Mouse (Mus musculus): Measurements from ENCODE around the gene Dlgap4. TPM values are rescaled to one million over a fixed set of nuclear protein-coding genes. Genes with fewer than 3 reads are reported as not detected.

Dlgap4 gene
- polyA plus RNA-seq, 1 experiment from 2014 or later: 121 TPM

DNA sequence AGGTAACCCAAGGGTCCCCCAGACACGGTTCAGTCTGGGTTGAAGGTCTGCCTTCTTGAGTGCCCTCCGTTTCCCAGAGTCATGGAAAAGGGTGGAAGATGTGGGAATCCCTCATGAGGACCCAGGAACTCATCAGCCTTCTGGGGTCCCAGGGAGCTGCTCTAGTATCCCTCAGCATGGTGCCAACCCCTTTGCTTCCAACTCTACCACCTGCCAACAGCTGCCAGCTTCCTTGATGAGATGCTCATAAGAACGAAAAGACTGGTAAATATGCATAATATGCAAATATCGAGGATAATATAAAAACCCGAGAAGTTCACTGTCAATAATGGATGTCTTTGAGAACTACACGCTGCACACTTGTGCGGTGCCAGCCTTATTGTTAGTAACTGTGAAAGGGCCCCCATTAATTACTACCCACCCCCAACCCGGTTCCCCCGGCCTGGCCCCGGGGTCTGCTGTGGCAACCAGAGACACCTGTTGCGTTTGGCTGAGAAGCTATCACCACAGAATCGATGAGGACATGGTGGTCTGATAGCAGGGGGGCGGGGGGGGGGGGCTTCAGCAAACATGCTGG, 52.2 kb downstream of the Dlgap4 start:
- 79% methylated on average over 13 of the region's 13 CpGs for WGBS
- Histone ChIP-seq H3K4me2 (ENCODE audit: low read depth, severe bottlenecking) (no peak overlapping the region), H3K4me1 (ENCODE audit: control insufficient read depth, insufficient read depth, low read length) (no peaks in the 10 kb centered on the region), H3K9ac (ENCODE audit: low read length) (no peak overlapping the region), H3K27ac (replicated peaks; ENCODE audit: low read depth, low read length) (no peak overlapping the region), H3K4me3 (ENCODE audit: low read depth, low read length) (no peak overlapping the region), H3K9me3 (ENCODE audit: control insufficient read depth, low read length) (no peaks in the 10 kb centered on the region), H3K27me3 (ENCODE audit: control insufficient read depth, insufficient read depth, low read length) (no peaks in the 10 kb centered on the region; the same call in 1 of the 2 replicates), H3K36me3 (ENCODE audit: control insufficient read depth, insufficient read depth, low read length) (no peaks in the 10 kb centered on the region)
- DNase-seq (ENCODE audit: low spot score) (no peak), ATAC-seq (ENCODE audit: insufficient number of reproducible peaks, low FRiP score, low TSS enrichment, low read depth) (no peak)

DNA sequence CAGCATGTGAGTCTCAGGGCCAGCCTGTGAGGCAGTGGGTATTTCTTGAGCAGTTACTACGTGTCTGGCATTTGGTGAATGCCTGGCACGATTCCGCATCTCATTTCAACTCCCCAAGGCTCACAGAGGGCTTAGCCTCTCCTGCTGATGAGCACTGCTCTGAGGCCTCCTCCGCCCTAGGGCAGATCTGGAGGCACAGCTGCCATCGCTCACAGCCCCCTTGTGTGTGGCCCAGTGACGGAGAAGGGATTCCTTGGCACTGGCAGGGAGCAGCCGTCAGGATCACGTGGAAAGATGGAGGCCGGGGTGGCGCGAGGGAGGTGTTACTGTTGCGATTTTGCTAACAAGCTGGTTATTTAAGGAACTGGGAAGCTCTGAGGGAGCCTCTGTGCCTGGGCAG, 52.7 kb downstream of the Dlgap4 start:
- 53% methylated on average over 12 of the region's 12 CpGs for WGBS
- Histone ChIP-seq H3K27ac (replicated peaks; ENCODE audit: low read depth, low read length) (no peak overlapping the region), H3K36me3 (ENCODE audit: control insufficient read depth, insufficient read depth, low read length) (no peaks in the 10 kb centered on the region), H3K4me2 (ENCODE audit: low read depth, severe bottlenecking) (no peak overlapping the region), H3K9me3 (ENCODE audit: control insufficient read depth, low read length) (no peaks in the 10 kb centered on the region), H3K4me3 (ENCODE audit: low read depth, low read length) (no peak overlapping the region), H3K9ac (ENCODE audit: low read length) (no peak overlapping the region; the same call in 1 of the 2 replicates), H3K27me3 (ENCODE audit: control insufficient read depth, insufficient read depth, low read length) (no peaks in the 10 kb centered on the region; the same call in 1 of the 2 replicates), H3K4me1 (ENCODE audit: control insufficient read depth, insufficient read depth, low read length) (no peaks in the 10 kb centered on the region)
- DNase-seq (ENCODE audit: low spot score) (no peak), ATAC-seq (ENCODE audit: insufficient number of reproducible peaks, low FRiP score, low TSS enrichment, low read depth) (no peak)

DNA sequence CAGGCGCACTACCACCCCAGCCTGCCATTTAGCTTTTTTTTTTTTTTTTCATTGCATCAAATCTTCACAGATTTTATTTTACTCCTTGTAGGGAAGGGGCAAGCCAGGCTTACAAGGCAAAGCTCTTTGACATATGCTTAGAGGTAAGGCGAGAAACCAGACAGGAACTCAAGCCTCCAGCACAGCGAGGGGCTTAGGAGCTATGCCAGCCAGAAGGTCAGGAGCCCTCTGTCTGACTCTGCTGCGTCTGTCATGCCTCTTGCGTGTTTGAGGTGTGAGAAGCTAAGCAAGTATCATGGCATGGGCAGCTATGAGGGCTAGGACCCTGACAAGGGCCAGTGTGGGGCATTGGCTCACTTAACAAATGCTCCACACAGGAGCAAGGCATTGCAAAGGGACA, 53.8 kb downstream of the Dlgap4 start:
- no peak overlapping the region for H3K4me2 ChIP-seq (ENCODE audit: low read depth, severe bottlenecking)
- H3K27me3 ChIP-seq (ENCODE audit: control insufficient read depth, insufficient read depth, low read length): no peaks in the 10 kb centered on the region; the same call in 1 of the 2 replicates
- H3K36me3 ChIP-seq (ENCODE audit: control insufficient read depth, insufficient read depth, low read length): no peaks in the 10 kb centered on the region
- H3K4me3 ChIP-seq (ENCODE audit: low read depth, low read length): no peak overlapping the region
- DNase-seq (ENCODE audit: low spot score) (no peak), ATAC-seq (ENCODE audit: insufficient number of reproducible peaks, low FRiP score, low TSS enrichment, low read depth) (no peak)
- no peak overlapping the region for H3K9ac ChIP-seq (ENCODE audit: low read length)
- no peaks in the 10 kb centered on the region for H3K9me3 ChIP-seq (ENCODE audit: control insufficient read depth, low read length)
- H3K4me1 ChIP-seq (ENCODE audit: control insufficient read depth, insufficient read depth, low read length): no peaks in the 10 kb centered on the region
- 82% methylated on average over 5 of the region's 5 CpGs for WGBS
- H3K27ac ChIP-seq (replicated peaks; ENCODE audit: low read depth, low read length): no peak overlapping the region

DNA sequence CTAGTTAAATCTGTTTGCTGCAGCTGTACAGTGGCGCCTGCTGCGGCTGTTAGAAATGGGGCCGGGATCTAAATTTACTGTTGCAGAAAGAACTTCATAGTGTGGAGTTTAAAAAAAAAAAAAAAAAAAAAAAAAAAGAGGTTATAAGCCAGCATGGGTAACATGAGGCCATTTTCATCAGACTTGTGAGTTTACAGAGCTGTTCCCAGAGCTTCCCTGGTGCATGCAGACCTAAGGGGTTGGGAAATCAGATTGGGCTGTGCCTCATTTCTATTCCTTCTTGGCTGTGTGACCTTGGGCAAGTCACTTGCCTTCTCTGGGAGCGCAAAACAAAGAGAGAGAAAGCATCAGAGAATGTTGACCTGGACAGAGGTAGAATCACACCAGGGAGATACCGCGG, 55.1 kb downstream of the Dlgap4 start:
- no peak overlapping the region for H3K4me2 ChIP-seq (ENCODE audit: low read depth, severe bottlenecking)
- H3K27ac ChIP-seq (replicated peaks; ENCODE audit: low read depth, low read length): no peak overlapping the region
- 94% methylated on average over 6 of the region's 6 CpGs for WGBS

DNA sequence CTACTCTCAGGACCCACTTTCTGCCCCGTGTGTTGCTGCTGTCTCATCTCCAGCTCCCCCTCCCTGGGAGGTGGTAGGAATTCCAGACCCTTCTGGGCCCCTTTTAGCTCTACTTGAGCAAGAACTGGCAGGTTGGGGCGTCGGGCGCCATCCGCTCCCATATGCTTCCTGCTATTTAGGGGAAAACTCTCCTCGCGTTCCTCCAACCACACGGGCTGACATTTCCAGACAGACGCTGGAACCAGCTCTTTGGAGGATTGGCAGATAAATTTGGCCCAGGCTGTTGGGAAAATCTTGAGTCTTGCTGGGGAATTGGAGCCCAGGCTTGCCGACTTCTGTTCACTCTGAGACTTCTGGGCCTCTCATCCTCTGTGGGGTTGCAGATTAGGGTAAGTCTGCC, 59.8 kb downstream of the Dlgap4 start:
- Histone ChIP-seq H3K4me1 (ENCODE audit: control insufficient read depth, insufficient read depth, low read length) (no peaks in the 10 kb centered on the region), H3K36me3 (ENCODE audit: control insufficient read depth, insufficient read depth, low read length) (no peaks in the 10 kb centered on the region), H3K4me3 (ENCODE audit: low read depth, low read length) (no peak overlapping the region), H3K27me3 (ENCODE audit: control insufficient read depth, insufficient read depth, low read length) (no peaks in the 10 kb centered on the region), H3K4me2 (ENCODE audit: low read depth, severe bottlenecking) (no peak overlapping the region), H3K27ac (replicated peaks; ENCODE audit: low read depth, low read length) (no peak overlapping the region), H3K9ac (ENCODE audit: low read length) (no peak overlapping the region), H3K9me3 (ENCODE audit: control insufficient read depth, low read length) (no peaks in the 10 kb centered on the region)
- WGBS: 82% methylated on average over 10 of the region's 10 CpGs
- no peak for DNase-seq (ENCODE audit: low spot score)
- ATAC-seq (ENCODE audit: insufficient number of reproducible peaks, low FRiP score, low TSS enrichment, low read depth): no peak

More for the DNA sequence above, 55.1 kb downstream of the Dlgap4 start:
- no peak for DNase-seq (ENCODE audit: low spot score)
- no peak for ATAC-seq (ENCODE audit: insufficient number of reproducible peaks, low FRiP score, low TSS enrichment, low read depth)
- H3K4me3 ChIP-seq (ENCODE audit: low read depth, low read length): no peak overlapping the region
- no peaks in the 10 kb centered on the region for H3K4me1 ChIP-seq (ENCODE audit: control insufficient read depth, insufficient read depth, low read length)
- no peak overlapping the region for H3K9ac ChIP-seq (ENCODE audit: low read length)
- no peaks in the 10 kb centered on the region for H3K36me3 ChIP-seq (ENCODE audit: control insufficient read depth, insufficient read depth, low read length)
- H3K9me3 ChIP-seq (ENCODE audit: control insufficient read depth, low read length): no peaks in the 10 kb centered on the region
- no peaks in the 10 kb centered on the region; the same call in 1 of the 2 replicates for H3K27me3 ChIP-seq (ENCODE audit: control insufficient read depth, insufficient read depth, low read length)

DNA sequence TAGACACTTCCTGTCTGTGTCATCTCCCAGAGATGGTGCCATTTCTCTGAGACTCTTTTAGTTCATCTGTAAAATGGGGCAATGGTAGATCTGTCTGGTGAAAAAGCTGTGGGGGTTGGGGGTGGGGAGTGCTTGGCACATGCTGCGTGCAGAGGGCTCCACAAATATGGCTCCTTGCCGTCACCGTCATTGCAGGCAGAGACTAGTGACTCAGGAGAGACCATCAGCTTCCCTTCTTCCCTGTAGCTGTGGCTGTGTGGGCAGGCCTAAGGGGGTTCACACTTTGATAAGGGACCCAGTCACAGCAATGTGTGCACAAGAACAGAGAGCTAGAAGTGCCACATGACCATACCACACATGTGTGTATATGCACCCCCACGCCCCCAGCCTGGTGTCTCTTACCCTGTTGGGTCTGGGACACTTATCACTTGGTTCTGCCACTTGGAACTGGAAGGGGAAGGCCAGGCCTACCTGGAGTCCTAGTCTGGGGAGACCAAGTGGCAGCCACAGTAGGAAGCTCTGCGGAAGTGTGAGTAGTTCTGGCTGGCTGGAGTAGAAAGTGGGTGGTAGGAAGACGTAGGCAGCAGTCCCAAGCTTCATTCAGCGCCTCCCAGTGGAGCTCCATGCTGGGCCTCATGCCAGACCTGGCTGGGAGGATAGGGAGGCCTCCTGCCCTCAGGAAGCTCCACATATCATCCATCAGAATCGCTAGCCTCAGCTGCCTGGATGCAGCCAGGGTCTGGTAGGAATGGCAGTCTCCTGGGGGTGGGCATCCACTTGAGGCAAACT, 60.6 kb downstream of the Dlgap4 start:
- H3K27ac ChIP-seq (replicated peaks; ENCODE audit: low read depth, low read length): no peak overlapping the region
- no peaks in the 10 kb centered on the region for H3K27me3 ChIP-seq (ENCODE audit: control insufficient read depth, insufficient read depth, low read length)
- DNase-seq (ENCODE audit: low spot score) (no peak), ATAC-seq (ENCODE audit: insufficient number of reproducible peaks, low FRiP score, low TSS enrichment, low read depth) (no peak)
- H3K36me3 ChIP-seq (ENCODE audit: control insufficient read depth, insufficient read depth, low read length): no peaks in the 10 kb centered on the region
- no peak overlapping the region for H3K4me3 ChIP-seq (ENCODE audit: low read depth, low read length)
- no peaks in the 10 kb centered on the region for H3K9me3 ChIP-seq (ENCODE audit: control insufficient read depth, low read length)
- 70% methylated on average over 8 of the region's 8 CpGs for WGBS
- no peak overlapping the region for H3K4me2 ChIP-seq (ENCODE audit: low read depth, severe bottlenecking)
- H3K4me1 ChIP-seq (ENCODE audit: control insufficient read depth, insufficient read depth, low read length): no peaks in the 10 kb centered on the region
- no peak overlapping the region for H3K9ac ChIP-seq (ENCODE audit: low read length)

DNA sequence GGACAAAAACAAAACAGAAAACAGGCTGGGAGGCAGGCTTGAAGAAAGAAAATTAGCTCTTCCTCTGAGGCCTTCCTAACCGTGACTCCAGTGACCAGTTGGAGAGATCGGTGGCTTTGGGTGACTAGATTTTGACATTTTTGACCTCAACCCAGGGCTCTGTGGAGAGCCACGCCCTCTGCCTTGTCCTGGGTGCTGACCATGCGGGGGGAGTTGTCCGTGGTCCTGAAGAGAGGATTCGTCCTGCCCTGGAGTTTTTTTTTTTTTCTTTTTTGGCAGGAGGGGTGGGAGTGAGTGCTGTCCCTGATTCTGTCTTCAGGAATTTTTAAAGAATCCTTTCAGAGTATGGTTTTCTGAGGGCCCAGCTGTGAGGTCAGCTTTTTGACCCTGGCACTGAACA, 63.4 kb downstream of the Dlgap4 start:
- 11% methylated on average over 6 of the region's 6 CpGs for WGBS
- ATAC-seq (ENCODE audit: insufficient number of reproducible peaks, low FRiP score, low TSS enrichment, low read depth) (no peak), DNase-seq (ENCODE audit: low spot score) (peak; percentile 63)
- Histone ChIP-seq H3K4me2 (ENCODE audit: low read depth, severe bottlenecking) (no peak overlapping the region), H3K4me1 (ENCODE audit: control insufficient read depth, insufficient read depth, low read length) (0 out of 2 replicates have a peak, but pooled peaks cover 2% of the 10 kb centered on the region), H3K4me3 (ENCODE audit: low read depth, low read length) (no peak overlapping the region), H3K9me3 (ENCODE audit: control insufficient read depth, low read length) (no peaks in the 10 kb centered on the region), H3K36me3 (ENCODE audit: control insufficient read depth, insufficient read depth, low read length) (no peaks in the 10 kb centered on the region), H3K9ac (ENCODE audit: low read length) (no peak overlapping the region), H3K27ac (replicated peaks; ENCODE audit: low read depth, low read length) (no peak overlapping the region), H3K27me3 (ENCODE audit: control insufficient read depth, insufficient read depth, low read length) (no peaks in the 10 kb centered on the region)

DNA sequence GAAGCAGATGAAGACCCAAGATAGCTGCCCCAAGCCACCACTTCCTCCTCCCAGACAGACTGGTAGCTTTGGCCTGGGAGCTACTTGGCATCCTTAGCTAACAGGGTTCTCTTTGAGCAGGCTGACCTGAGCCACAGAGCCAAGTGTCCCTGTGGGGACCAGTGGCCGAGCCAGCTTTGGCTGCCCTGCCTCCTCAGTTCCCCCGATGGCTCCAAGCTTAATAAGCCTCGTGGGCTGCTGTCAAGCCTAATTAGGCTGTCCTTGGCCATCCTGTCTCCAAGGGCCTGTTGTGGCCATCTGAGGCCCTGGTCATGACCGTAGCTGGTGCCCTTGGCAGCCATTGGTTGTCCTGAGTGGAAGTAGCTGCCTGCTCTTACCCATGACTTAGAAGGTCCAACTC, 64.6 kb downstream of the Dlgap4 start:
- Histone ChIP-seq H3K27ac (replicated peaks; ENCODE audit: low read depth, low read length) (no peak overlapping the region), H3K9ac (ENCODE audit: low read length) (no peak overlapping the region), H3K36me3 (ENCODE audit: control insufficient read depth, insufficient read depth, low read length) (no peaks in the 10 kb centered on the region), H3K9me3 (ENCODE audit: control insufficient read depth, low read length) (no peaks in the 10 kb centered on the region), H3K4me2 (ENCODE audit: low read depth, severe bottlenecking) (no peak overlapping the region), H3K4me3 (ENCODE audit: low read depth, low read length) (no peak overlapping the region), H3K27me3 (ENCODE audit: control insufficient read depth, insufficient read depth, low read length) (no peaks in the 10 kb centered on the region), H3K4me1 (ENCODE audit: control insufficient read depth, insufficient read depth, low read length) (0 out of 2 replicates have a peak, but pooled peaks cover 2% of the 10 kb centered on the region)
- no peak for DNase-seq (ENCODE audit: low spot score)
- ATAC-seq (ENCODE audit: insufficient number of reproducible peaks, low FRiP score, low TSS enrichment, low read depth): no peak
- 87% methylated on average over 4 of the region's 4 CpGs for WGBS

Measured in limb, embryonic 11.5 days (tissue).